Mouse (Mus musculus) intestine, embryonic 14.5 days (tissue): ENCODE measurements around the gene Stc2. TPM values are rescaled to one million over a fixed set of nuclear protein-coding genes. Genes with fewer than 3 reads are reported as not detected.

Experiments used
- ATAC-seq: fragments of 200-750 bp; cut with Nextera tagmentation; replicated peaks from 2 replicates; pipeline ENCODE4 v1.8.0; 2017; ENCODE audit warnings: low read depth, moderate number of reproducible peaks, moderate TSS enrichment, moderate library complexity; ENCODE audit not compliant: low FRiP score, low TSS enrichment
- DNase-seq: peaks from one replicate; pipeline ENCODE4 v3.0.0-alpha.2; 2018; ENCODE audit warnings: low spot score
- H3K27ac ChIP-seq: fragments of 300-500 bp; sonication (generic); 2 replicates; pipeline ENCODE4 v1.5.1; 2014; ENCODE audit warnings: low read depth, mild to moderate bottlenecking, control low read depth
- H3K27me3 ChIP-seq: fragments of 300-500 bp; sonication (generic); replicated peaks from 2 replicates; pipeline ENCODE4 v1.6.1; 2014; ENCODE audit warnings: low read length, control low read depth; ENCODE audit not compliant: control insufficient read depth, insufficient read depth
- H3K36me3 ChIP-seq: fragments of 300-500 bp; sonication (generic); 2 replicates; pipeline ENCODE4 v1.6.1; 2014; ENCODE audit warnings: low read length, control low read depth; ENCODE audit not compliant: control insufficient read depth, insufficient read depth
- H3K4me1 ChIP-seq: fragments of 300-500 bp; sonication (generic); replicated peaks from 2 replicates; pipeline ENCODE4 v1.6.1; 2014; ENCODE audit warnings: low read length, control low read depth, mixed read lengths; ENCODE audit not compliant: control insufficient read depth, insufficient read depth
- H3K4me2 ChIP-seq: fragments of 300-500 bp; sonication (generic); 2 replicates; pipeline ENCODE4 v1.6.1; 2014; ENCODE audit warnings: low read length
- H3K4me3 ChIP-seq: fragments of 300-500 bp; sonication (generic); 2 replicates; pipeline ENCODE4 v1.5.1; 2014; ENCODE audit warnings: low read depth, low read length, control low read depth, mixed read lengths
- H3K9ac ChIP-seq: fragments of 300-500 bp; sonication (generic); 2 replicates; pipeline ENCODE4 v1.6.1; 2014; ENCODE audit warnings: mild to moderate bottlenecking, low read length
- H3K9me3 ChIP-seq: fragments of 300-500 bp; sonication (generic); 2 replicates; pipeline ENCODE4 v1.6.1; 2016; ENCODE audit warnings: low read length, control low read depth; ENCODE audit not compliant: control insufficient read depth
- WGBS: fragments of 180-500 bp; shearing (Covaris S2); extraction: QIAGEN DNeasy Blood & Tissue Kit; methylation state at CpG from one replicate; pipeline ENCODE4 v1.1.7; 2014; 5-methylcytosine and 5-hydroxymethylcytosine counted together
- polyA plus RNA-seq: library from polyadenylated mRNA; unstranded; fragments of >200 nt; fragmentation: Nextera tagmentation; extraction: Ambion mirVana; gene quantifications from 2 replicates; pipeline ENCODE4 v1.2.1, GENCODE M21; 2014

Stc2 gene
- polyA plus RNA-seq, 1 experiment from 2014 or later = 3.5 TPM

DNA sequence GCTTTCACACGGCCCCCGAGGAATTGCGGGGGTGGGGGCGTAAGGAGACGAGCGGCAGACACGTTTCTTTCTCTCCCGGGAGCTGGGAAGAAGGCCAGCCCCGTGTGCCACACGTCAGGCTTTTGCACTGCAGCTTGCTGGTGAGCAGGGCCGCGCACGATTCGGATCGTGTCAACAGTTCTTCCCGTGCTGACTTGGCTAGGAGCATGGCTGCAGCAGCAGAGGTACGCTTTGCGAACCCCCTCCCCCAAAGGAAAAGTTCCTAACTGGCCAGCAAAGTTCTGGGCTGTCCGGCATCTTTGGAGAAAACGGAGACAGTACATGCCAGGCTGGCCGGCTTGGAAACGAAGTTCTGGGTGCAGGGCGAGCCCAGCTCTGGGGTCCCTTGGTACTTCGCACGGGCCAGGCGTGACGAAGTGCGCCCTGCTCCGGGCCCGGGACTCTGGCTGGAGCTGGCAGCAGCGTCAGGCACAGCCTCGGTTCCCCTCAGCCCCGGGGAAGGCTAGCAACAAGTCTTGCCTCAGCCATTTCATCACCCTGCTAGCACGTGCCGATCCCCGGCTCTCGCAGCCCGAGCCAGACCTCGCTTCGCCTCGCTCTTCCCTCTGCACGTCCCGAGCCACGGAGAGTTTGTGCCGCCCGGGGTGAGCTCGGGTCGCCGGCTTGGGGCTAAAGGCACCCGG lies 768 bp downstream of the Stc2 start:
- peak; percentile 88 for DNase-seq
- ATAC-seq = peak; percentile 48
- Histone ChIP-seq H3K4me2 (peak overlapping the region; percentile 73), H3K27me3 (peaks cover 36% of the 10 kb centered on the region), H3K36me3 (no peaks in the 10 kb centered on the region), H3K9me3 (no peaks in the 10 kb centered on the region), H3K4me1 (peaks cover 14% of the 10 kb centered on the region), H3K9ac (peak overlapping the region; percentile 40), H3K27ac (no peak overlapping the region), H3K4me3 (peak overlapping the region; percentile 39)
- under 1% methylated on average over 50 of the region's 50 CpGs for WGBS

GRCm38 (mm10) chr11:31368252-31368964 lies 1.5 kb downstream of the Stc2 start:
- peak; percentile 80 for DNase-seq

GRCm38 (mm10) chr11:31366827-31367226 lies 3.0 kb downstream of the Stc2 start:
- Histone ChIP-seq H3K36me3 (no peaks in the 10 kb centered on the region), H3K4me1 (peaks cover 14% of the 10 kb centered on the region), H3K4me3 (no peak overlapping the region), H3K27ac (no peak overlapping the region), H3K4me2 (no peak overlapping the region), H3K27me3 (peaks cover 26% of the 10 kb centered on the region), H3K9me3 (no peaks in the 10 kb centered on the region), H3K9ac (no peak overlapping the region)
- 91% methylated on average over 4 of the region's 4 CpGs for WGBS
- no peak for ATAC-seq
- DNase-seq = no peak

More at GRCm38 (mm10) chr11:31368252-31368964, 1.5 kb downstream of the Stc2 start:
- no peaks in the 10 kb centered on the region for H3K9me3 ChIP-seq
- H3K4me3 ChIP-seq = peak overlapping the region; percentile 39
- ATAC-seq = no peak
- H3K27me3 ChIP-seq = peaks cover 36% of the 10 kb centered on the region
- H3K9ac ChIP-seq = peak overlapping the region; percentile 40
- peak overlapping the region; percentile 73 for H3K4me2 ChIP-seq
- no peaks in the 10 kb centered on the region for H3K36me3 ChIP-seq
- peaks cover 14% of the 10 kb centered on the region for H3K4me1 ChIP-seq
- WGBS = 3% methylated on average over 36 of the region's 36 CpGs
- H3K27ac ChIP-seq = no peak overlapping the region

- Histone ChIP-seq H3K4me1 (peaks cover 12% of the 10 kb centered on the region), H3K36me3 (no peaks in the 10 kb centered on the region), H3K4me3 (no peak overlapping the region), H3K27ac (no peak overlapping the region), H3K9ac (no peak overlapping the region), H3K4me2 (no peak overlapping the region), H3K27me3 (peaks cover 22% of the 10 kb centered on the region), H3K9me3 (no peaks in the 10 kb centered on the region)
- WGBS = 78% methylated on average over 2 of the region's 2 CpGs
- DNase-seq = no peak
- no peak for ATAC-seq
These were observed 3.5 kb downstream of the Stc2 start for GRCm38 (mm10) chr11:31366421-31366820.

GRCm38 (mm10) chr11:31365981-31366380 lies 3.9 kb downstream of the Stc2 start:
- Histone ChIP-seq H3K36me3 (no peaks in the 10 kb centered on the region), H3K9ac (no peak overlapping the region), H3K4me2 (no peak overlapping the region), H3K27ac (no peak overlapping the region), H3K27me3 (peaks cover 17% of the 10 kb centered on the region), H3K9me3 (no peaks in the 10 kb centered on the region), H3K4me1 (peaks cover 8% of the 10 kb centered on the region; the same call in 1 of the 2 replicates), H3K4me3 (no peak overlapping the region)
- WGBS = 72% methylated on average over 2 of the region's 2 CpGs
- no peak for ATAC-seq
- no peak for DNase-seq

- Histone ChIP-seq H3K4me2 (no peak overlapping the region), H3K9me3 (no peaks in the 10 kb centered on the region), H3K4me1 (peaks cover 3% of the 10 kb centered on the region; the same call in 1 of the 2 replicates), H3K27me3 (peaks cover 13% of the 10 kb centered on the region), H3K4me3 (no peak overlapping the region), H3K36me3 (no peaks in the 10 kb centered on the region), H3K9ac (no peak overlapping the region), H3K27ac (no peak overlapping the region)
- 53% methylated on average over 8 of the region's 8 CpGs for WGBS
- no peak for ATAC-seq
- DNase-seq = no peak
These were observed 4.6 kb downstream of the Stc2 start for GRCm38 (mm10) chr11:31365280-31365679.

DNA sequence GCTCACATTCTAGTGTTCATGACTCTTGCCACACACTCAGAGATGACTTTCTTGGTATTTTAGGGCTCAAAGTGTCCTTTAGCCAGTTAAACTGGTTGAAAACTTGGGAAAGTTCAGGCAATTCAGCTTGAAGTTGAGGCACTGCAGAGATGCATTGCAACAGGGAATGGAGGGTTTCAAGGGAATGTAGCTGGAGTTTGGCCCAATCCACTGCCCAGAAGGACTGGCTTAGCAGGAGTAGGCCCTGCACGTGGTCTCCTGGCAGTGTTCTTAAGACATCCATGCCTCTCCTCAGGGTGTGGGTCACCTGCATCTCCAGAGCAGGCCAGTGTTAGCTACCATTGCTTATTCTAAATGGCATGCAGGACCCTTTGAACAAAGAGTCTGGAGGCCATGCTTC lies 7.0 kb downstream of the Stc2 start:
- ATAC-seq (no peak), DNase-seq (peak; percentile 27)
- H3K9me3 ChIP-seq = no peaks in the 10 kb centered on the region
- 79% methylated on average over 1 of the region's 1 CpGs for WGBS
- peaks cover 4% of the 10 kb centered on the region; the same call in 1 of the 2 replicates for H3K27me3 ChIP-seq
- no peaks in the 10 kb centered on the region for H3K4me1 ChIP-seq
- no peaks in the 10 kb centered on the region for H3K36me3 ChIP-seq
- no peak overlapping the region for H3K9ac ChIP-seq
- H3K4me3 ChIP-seq = no peak overlapping the region
- no peak overlapping the region for H3K4me2 ChIP-seq
- H3K27ac ChIP-seq = no peak overlapping the region

DNA sequence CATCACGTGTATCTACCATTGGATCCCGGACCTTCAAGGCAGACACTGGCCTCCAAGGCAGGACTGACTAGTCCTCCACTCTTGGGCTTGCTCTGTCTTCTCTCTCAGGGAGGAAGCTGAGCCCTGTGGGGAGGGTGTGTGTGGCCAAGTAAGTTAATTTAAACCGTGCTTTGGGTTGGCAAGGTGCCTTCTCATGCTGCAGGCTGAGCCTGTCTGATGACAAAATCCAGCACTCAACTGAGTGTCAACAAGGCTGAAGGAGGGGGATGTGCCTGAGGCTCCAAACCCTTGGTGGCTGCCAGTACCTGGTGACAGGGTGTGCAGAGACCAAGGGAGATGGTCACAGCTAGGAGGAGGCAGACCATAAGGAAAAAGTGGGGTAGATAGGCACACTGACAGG lies 7.5 kb downstream of the Stc2 start:
- 60% methylated on average over 3 of the region's 3 CpGs for WGBS
- H3K4me1 ChIP-seq = no peaks in the 10 kb centered on the region
- no peak overlapping the region for H3K4me2 ChIP-seq
- H3K9ac ChIP-seq = no peak overlapping the region
- H3K9me3 ChIP-seq = no peaks in the 10 kb centered on the region
- peak; percentile 47 for DNase-seq
- ATAC-seq = no peak
- no peak overlapping the region for H3K27ac ChIP-seq
- H3K27me3 ChIP-seq = peaks cover 4% of the 10 kb centered on the region; the same call in 1 of the 2 replicates
- no peaks in the 10 kb centered on the region for H3K36me3 ChIP-seq
- H3K4me3 ChIP-seq = no peak overlapping the region
